Mouse (Mus musculus) left cerebral cortex, postnatal 36 days (tissue): ENCODE data around the gene Gtf2ird2. TPM values are rescaled to one million over a fixed set of nuclear protein-coding genes. Genes with fewer than 3 reads are reported as not detected.

Experiments used
- DNase-seq, 2 experiments: peaks; one replicate each; pipeline ENCODE4 v3.0.0; 2021 to 2022; ENCODE audit warnings: low spot score in 2 of 2, mixed read lengths in 1 of 2
- intact Hi-C: fragments of 180-260 bp; cut with DNase I; formaldehyde crosslinking; loops from one replicate; pipeline ENCODE4 v1.15.1; 2025
- total RNA-seq, 2 experiments: library from RNA; stranded (reverse); gene quantifications; 2 replicates each; pipeline ENCODE4 v1.2.3; 2021

The Gtf2ird2 gene
- total RNA-seq = 10 to 100 TPM; 14.5 to 18.6 TPM

DNA sequence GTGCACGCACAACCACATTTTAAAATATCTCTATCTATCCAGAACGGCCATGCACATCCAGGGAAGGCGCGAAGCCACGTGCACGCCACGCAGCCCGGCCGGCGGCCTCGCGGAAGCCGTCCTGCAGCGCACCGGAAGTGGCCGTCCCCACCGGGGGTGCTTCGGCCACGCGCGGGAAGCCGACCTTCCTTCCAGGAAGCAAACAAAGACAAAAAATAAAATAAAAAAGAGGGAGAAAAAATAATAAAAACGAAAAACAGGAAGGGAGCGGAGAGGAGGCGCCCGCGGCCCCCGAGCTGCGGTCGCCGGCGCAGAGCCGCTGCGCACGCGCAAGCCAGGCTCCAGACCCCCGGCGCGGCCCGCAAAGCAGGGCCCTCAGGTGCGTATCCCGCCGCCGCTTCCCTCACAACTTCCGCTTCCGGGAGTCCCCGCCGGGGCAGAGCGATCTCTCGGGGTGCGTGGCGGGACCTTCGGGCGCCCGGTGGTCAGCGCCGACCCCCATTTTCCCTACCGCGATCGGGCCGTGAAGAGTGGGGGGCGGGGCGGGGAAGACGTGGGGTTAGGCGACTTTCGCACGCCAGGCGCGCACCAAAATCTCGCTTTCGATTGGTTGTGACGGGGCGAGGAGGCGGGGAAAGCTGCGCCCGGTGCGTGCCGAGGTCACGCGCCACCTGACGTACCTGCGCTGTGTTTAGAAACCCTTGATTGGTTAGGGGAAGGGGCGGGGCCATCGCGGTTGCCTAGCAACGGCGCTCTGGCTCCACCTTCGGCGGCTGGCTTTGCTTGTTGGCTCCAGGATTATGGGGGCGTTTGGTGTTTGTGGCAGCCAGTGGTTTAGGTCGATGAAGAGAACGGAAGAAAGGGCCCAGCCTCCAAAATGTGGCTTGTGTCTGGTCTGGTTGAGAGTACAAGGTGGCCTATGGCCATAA lies at the start of gene Gtf2ird2:
Gene Gtf2ird2, plus strand, starts transcription at position 140 of the 929 bp plus-strand sequence.
- intact Hi-C loops = loop anchor here (2.0 kb wide), 1 partner anchor 163 kb away; no protein-coding TSS in a partner anchor

DNA sequence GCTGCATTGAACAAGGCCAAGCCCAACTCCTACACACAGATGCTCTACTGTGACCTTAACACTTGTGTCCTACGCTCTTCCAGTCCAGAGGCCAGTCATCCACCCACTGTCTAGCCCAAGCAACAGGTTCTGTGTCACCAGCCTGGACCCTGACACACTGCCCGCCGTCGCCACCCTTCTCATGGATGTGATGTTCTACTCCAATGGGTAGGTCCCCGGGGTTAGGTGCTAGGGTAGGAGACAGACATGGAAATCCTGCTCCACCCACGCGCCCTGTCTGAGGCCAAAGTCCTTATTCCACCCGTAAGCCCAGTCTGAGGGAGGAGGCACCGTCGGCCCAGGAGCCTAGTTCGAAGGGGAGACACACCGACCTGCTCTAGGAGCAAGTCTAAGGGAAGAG lies 47.8 kb upstream of the Gtf2ird2 start:
- DNase-seq = no peak
- intact Hi-C loops = no loop called here

More for the DNA sequence above, at the start of gene Gtf2ird2:
- DNase-seq = peak; percentile 98 to 99

DNA sequence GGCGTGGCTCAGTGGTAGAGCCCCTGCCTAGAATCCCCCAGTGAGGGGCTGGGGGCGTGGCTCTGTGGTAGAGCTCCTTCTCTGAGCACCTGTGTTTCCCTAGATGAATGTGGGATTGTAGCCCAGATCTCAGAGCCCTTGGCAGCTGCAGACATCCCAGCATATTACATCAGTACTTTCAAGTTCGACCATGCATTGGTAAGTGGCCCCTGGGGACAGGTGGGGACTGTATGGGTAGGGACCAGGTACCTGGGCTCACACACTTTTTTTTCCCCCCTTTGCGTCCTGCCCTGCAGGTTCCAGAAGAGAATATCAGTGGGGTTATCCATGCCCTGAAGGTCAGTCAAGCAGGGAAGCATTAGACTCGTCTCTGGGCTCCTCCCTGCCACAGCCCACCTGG lies 45.9 kb upstream of the Gtf2ird2 start:
- intact Hi-C loops = no loop called here
- no peak for DNase-seq

- no peak for DNase-seq
- intact Hi-C loops = no loop called here
These were observed 44.4 kb upstream of the Gtf2ird2 start for GRCm38 (mm10) chr5:134139429-134139828.

DNA sequence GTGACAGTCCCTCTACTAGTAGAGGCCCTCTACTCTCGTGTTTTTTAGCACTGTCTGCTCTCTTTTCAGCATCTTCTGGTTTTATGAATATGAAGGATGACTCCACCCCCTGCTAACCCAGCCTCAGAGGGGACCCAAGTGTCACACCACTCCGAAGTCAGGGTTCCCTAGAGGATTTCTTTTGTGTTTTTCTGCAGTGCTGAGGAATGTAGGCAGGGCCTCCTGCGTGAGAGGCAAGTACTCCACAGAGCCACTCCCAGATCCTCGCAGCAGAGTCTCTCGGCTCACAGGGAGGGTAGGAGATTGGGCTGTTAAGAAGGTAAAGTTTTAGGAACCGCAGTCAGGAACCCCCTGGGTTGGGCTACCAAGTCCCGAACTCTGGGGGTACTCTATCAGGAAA lies 42.6 kb upstream of the Gtf2ird2 start:
- intact Hi-C loops = no loop called here
- DNase-seq = no peak

GRCm38 (mm10) chr5:134142381-134142780 lies 41.4 kb upstream of the Gtf2ird2 start:
- DNase-seq = no peak
- intact Hi-C loops = no loop called here

DNA sequence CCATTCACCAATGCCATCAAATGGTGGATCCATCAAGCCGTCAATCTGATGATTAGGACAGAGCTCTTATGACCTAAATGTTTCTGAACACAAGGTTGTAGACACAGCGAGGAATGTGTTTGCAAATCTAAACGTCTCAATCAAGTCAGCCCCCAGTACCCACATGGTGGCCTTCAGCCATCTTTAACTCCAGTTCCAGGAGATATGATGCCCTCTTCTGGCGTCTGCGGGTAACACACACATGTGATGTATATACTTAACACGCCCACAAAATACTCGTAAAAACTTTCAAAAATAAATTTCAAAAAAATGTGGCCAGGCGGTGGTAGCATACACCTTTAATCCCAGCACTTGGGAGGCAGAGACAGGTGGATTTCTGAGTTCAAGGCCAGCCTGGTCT lies 38.8 kb upstream of the Gtf2ird2 start:
- intact Hi-C loops = no loop called here
- DNase-seq = no peak

- no peak for DNase-seq
- intact Hi-C loops = no loop called here
These were observed 36.5 kb upstream of the Gtf2ird2 start for GRCm38 (mm10) chr5:134147194-134147753.

DNA sequence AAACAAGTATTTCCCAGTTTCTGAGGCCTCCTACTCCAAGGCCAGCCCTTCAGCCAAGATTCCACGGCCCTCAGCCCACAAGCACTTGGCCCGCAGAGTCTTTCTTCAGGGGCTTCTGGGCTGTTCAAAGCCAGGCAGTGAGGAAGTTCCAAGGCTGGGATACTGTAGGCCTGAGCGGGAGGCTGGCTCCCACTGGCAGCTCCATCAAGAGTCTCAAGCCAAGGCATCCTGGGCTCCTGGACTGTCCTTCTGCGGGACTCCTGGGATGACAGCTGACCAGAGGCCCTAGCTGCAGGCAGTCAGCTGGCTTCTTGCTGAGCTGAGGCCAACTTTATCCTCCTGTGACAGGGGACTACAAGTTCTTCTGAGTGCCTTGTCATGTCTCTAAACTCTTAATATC lies 35.7 kb upstream of the Gtf2ird2 start:
- intact Hi-C loops = no loop called here
- no peak for DNase-seq

DNA sequence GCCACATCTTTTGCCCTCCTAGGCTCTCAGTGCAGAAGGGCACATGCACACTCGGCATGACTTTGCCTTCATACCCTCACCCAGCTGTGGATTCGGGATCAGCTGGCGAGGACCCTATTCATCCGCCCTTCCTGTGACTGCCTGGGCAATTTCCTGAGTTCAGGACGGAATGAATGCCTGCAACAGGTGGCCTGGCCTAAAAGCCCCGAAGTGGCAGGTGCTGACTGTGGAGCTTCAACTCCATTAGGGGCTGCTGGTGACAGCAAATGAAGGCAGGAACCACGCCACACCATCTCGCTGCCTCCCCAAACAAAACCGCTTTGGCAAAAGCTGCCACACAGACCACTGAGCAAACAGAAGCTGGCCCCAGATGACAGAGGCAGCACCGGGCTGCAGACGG lies 31.9 kb upstream of the Gtf2ird2 start:
- intact Hi-C loops = no loop called here
- DNase-seq = no peak

GRCm38 (mm10) chr5:134155916-134156466 lies 27.8 kb upstream of the Gtf2ird2 start:
- intact Hi-C loops = no loop called here
- no peak for DNase-seq

DNA sequence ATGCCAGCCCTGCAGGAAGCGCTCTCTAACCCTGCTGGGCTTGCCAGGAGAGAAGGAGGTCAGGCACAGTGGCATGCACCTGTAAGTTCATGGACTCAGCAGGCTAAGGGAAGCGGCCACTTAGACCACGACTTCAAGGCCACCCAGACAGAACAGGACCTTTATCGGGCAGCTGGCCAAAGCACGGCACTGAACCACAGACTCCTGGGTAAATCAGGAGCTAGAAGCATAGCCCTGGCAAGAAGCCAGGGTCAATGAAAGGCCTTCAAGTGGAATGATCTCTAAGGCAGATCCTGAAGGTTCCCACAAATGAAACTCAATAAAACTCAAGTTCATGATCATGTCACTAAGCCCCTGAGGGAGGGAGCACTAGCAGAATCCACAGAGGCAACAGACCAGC lies 19.1 kb upstream of the Gtf2ird2 start:
- intact Hi-C loops = no loop called here
- no peak for DNase-seq

GRCm38 (mm10) chr5:134166642-134167041 lies 17.2 kb upstream of the Gtf2ird2 start:
- intact Hi-C loops = no loop called here
- DNase-seq = no peak

- no peak for DNase-seq
- intact Hi-C loops = no loop called here
These were observed 15.8 kb upstream of the Gtf2ird2 start for GRCm38 (mm10) chr5:134168033-134168432.

- intact Hi-C loops = no loop called here
- DNase-seq = no peak
These were observed 14.6 kb upstream of the Gtf2ird2 start for GRCm38 (mm10) chr5:134169231-134169630.

DNA sequence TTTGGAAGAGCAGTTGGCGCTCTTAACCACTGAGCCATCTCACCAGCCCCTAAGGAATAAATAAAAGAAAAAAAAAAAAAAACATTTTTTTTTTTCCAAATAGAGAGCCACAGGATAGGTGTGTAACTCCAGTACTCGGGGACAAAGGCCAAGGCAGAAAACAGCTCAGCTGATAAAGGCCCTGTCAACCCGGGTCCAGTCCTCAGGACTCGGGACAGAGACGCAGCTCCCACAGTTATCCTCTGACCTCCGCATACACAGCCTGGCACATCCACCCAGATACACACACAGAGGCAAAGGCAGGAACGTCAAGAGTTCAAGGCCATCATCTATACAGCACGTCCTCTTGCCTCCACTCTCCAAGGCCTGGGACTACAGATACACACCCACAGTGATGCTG lies 13.7 kb upstream of the Gtf2ird2 start:
- intact Hi-C loops = no loop called here
- no peak for DNase-seq

DNA sequence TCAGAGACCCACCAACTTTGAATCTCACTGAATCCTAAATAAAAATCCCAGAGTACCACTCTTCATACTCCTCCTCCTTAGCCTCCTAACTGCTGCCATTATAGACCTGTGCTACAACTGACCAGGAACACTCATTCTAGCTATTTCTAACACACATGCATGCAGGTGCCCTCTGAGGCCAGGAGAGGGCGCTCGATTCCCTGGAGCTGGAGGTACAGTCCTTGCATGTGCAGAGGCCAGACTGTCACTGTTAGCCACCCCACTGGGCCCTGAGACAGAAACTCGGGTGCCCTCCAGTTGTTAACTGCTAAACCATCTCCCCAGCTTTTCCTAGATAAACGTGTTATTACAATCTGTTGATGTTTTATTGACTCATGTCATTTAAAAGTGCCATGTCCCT lies 10.6 kb upstream of the Gtf2ird2 start:
- intact Hi-C loops = no loop called here
- no peak for DNase-seq

DNA sequence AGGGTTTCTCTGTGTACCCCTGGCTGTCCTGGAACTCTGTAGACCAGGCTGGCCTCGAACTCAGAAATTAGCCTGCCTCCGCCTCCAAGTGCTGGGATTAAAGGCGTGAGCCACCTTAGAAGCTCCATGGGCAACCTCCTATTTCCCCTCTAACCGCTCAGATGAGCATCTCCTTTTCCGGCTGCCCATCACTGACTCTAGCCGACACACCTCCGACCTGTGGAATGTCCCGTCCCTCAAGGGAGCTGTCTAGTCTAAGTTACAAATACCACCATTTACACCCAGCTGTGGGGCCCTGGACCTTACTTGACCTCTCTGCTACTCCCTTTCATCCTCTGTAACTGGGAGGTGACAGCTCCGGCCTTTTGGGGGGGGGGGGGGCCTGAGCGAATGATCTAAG lies 8.1 kb upstream of the Gtf2ird2 start:
- intact Hi-C loops = no loop called here
- DNase-seq = no peak

DNA sequence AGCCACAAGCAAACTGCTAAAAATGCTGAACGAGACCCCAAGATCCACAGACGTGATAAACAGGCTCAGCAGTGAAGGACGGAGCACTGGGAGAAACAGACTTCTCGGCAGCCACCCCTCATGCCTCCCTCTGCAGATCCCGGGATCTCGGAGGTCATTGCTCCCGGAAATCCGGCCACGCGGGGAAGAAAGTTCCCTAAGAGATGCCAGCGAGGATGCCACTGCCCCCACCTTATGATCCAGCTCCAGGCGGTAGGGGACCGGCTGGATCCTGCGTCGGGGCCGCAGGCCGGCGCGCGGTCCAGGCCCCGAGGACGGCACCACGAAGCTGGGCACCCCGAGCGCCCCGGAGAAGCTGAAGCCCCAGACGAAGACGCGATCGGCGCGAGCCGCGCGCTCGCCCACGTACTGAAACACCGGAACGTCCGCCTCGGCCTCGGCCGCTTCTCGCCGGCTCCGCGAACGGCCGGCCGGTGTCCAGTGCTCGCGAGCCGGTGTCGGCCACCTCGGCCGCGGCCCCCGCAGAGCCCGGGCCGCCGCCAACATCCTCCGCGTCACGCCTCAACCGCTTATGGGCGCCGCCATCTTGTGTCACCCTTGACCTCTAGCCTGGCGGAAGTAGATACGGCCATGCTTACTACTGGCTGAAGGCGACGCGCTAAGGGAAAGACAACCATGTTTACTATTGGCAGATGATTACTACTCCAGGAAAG lies 7.5 kb upstream of the Gtf2ird2 start, which contains the start of gene Rcc1l:
Gene Rcc1l, minus strand, starts transcription at position 606 of the 713 bp plus-strand sequence.
- peak; percentile 83 to 86 for DNase-seq
- intact Hi-C loops = no loop called here

DNA sequence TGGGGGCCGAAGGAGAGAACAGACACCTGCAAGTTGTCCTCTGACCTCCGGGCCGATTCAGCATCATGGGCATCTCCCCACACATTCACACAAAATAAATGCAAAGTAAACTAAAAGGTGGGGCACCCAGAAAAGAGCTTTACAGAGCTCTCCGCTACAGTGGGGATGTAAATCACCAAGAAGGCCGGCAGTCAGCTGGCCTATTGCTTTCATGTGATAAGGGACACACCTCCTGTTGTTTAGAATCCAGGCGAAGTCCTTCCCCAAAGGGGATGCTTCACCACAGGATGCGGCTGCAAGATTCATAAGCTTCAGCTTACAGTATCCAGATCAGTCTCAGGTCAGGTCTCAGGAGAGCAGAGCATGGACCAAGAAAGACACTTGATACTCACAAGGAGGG lies 5.3 kb upstream of the Gtf2ird2 start:
- DNase-seq = no peak
- intact Hi-C loops = no loop called here
